Mouse (Mus musculus): ENCODE data around the gene Ghsr. TPM values are rescaled to one million over a fixed set of nuclear protein-coding genes. Genes with fewer than 3 reads are reported as not detected.
"Not testable (repeated sequence)": the region's sequence is repeated elsewhere in the genome, so short reads cannot be mapped to it uniquely, and the experiment has no call there.

The Ghsr gene
- total RNA-seq (2021), result not detected
- long read RNA-seq, experiment 1, result 0 reads
- long read RNA-seq, experiment 2, result 0 reads

- DNase-seq (ENCODE audit: low spot score in 2 of 2), result no peak
These were observed at the start of gene Ghsr for GRCm38 (mm10) chr3:27371276-27371621. Gene Ghsr, plus strand, starts transcription at chr3:27371351.

- DNase-seq (ENCODE audit: low spot score in 2 of 2), result no peak
These were observed 48.6 kb upstream of the Ghsr start for GRCm38 (mm10) chr3:27322591-27322990.

GRCm38 (mm10) chr3:27323551-27323950 lies 47.6 kb upstream of the Ghsr start:
- DNase-seq (ENCODE audit: low spot score in 2 of 2), result no peak

- DNase-seq (ENCODE audit: low spot score in 2 of 2), result no peak
These were observed 44.4 kb upstream of the Ghsr start for GRCm38 (mm10) chr3:27326633-27327191.

- no peak for DNase-seq (ENCODE audit: low spot score in 2 of 2)
These were observed 40.4 kb upstream of the Ghsr start for GRCm38 (mm10) chr3:27330706-27331105.

GRCm38 (mm10) chr3:27338437-27338836 lies 32.7 kb upstream of the Ghsr start:
- DNase-seq (ENCODE audit: low spot score in 2 of 2), result no peak

- no peak for DNase-seq (ENCODE audit: low spot score in 2 of 2)
These were observed 32.3 kb upstream of the Ghsr start for GRCm38 (mm10) chr3:27338887-27339286.

GRCm38 (mm10) chr3:27340757-27341156 lies 30.4 kb upstream of the Ghsr start:
- no peak for DNase-seq (ENCODE audit: low spot score in 2 of 2)

- DNase-seq (ENCODE audit: low spot score in 2 of 2), result no peak
These were observed 28.7 kb upstream of the Ghsr start for GRCm38 (mm10) chr3:27342462-27342861.

- peak in 1 of 2 experiments; percentile 42 for DNase-seq (ENCODE audit: low spot score in 2 of 2)
These were observed 25.6 kb upstream of the Ghsr start for GRCm38 (mm10) chr3:27345526-27345925.

GRCm38 (mm10) chr3:27348462-27348861 lies 22.7 kb upstream of the Ghsr start:
- DNase-seq (ENCODE audit: low spot score in 2 of 2), result no peak

- no peak for DNase-seq (ENCODE audit: low spot score in 2 of 2)
These were observed 20.0 kb upstream of the Ghsr start for GRCm38 (mm10) chr3:27351105-27351504.

GRCm38 (mm10) chr3:27359100-27359720 lies 11.9 kb upstream of the Ghsr start:
- DNase-seq (ENCODE audit: low spot score in 2 of 2), result no peak

GRCm38 (mm10) chr3:27370125-27370524 lies 1.0 kb upstream of the Ghsr start:
- peak in 1 of 2 experiments; percentile 11 for DNase-seq (ENCODE audit: low spot score in 2 of 2)

GRCm38 (mm10) chr3:27370582-27371275 lies 422 bp upstream of the Ghsr start:
- no peak for DNase-seq (ENCODE audit: low spot score in 2 of 2)

- no peak for DNase-seq (ENCODE audit: low spot score in 2 of 2)
These were observed 837 bp downstream of the Ghsr start for GRCm38 (mm10) chr3:27371725-27372650.

GRCm38 (mm10) chr3:27374396-27374795 lies 3.2 kb downstream of the Ghsr start:
- DNase-seq (ENCODE audit: low spot score in 2 of 2), result no peak

GRCm38 (mm10) chr3:27377935-27378334 lies 6.8 kb downstream of the Ghsr start:
- no peak for DNase-seq (ENCODE audit: low spot score in 2 of 2)

- no peak for DNase-seq (ENCODE audit: low spot score in 2 of 2)
These were observed 13.7 kb downstream of the Ghsr start for GRCm38 (mm10) chr3:27384836-27385235.

- no peak for DNase-seq (ENCODE audit: low spot score in 2 of 2)
These were observed 18.8 kb downstream of the Ghsr start for GRCm38 (mm10) chr3:27389923-27390322.

GRCm38 (mm10) chr3:27400996-27401395 lies 29.8 kb downstream of the Ghsr start:
- DNase-seq (ENCODE audit: low spot score in 2 of 2), result not testable (repeated sequence)

All from adrenal gland, postnatal 4 days (tissue).